Mouse (Mus musculus) spleen, adult 2 months (tissue): ENCODE measurements around the gene Mfap5. TPM values are rescaled to one million over a fixed set of nuclear protein-coding genes. Genes with fewer than 3 reads are reported as not detected.
"Not testable (repeated sequence)": the region's sequence is repeated elsewhere in the genome, so short reads cannot be mapped to it uniquely, and the experiment has no call there.

ENCODE experiments used
- DNase-seq, 2 experiments: peaks; one replicate each; pipeline versions ENCODE4 v3.0.0 to v3.0.0-alpha.2; 2012 to 2021; ENCODE audit warnings: low spot score in 2 of 2, low read depth in 1 of 2
- H3K27ac ChIP-seq: fragments of 200-500 bp; 2 replicates; pipeline ENCODE4 v1.5.1; 2012; ENCODE audit warnings: low read length, inconsistent platforms; ENCODE audit not compliant: insufficient read depth
- H3K27me3 ChIP-seq: fragments of 200-500 bp; 2 replicates; pipeline ENCODE4 v1.6.1; 2012; ENCODE audit warnings: mild to moderate bottlenecking, moderate library complexity, low read length, inconsistent platforms; ENCODE audit not compliant: control insufficient read depth, insufficient read depth
- H3K36me3 ChIP-seq: fragments of 200-500 bp; 2 replicates; pipeline ENCODE4 v1.6.1; 2012; ENCODE audit warnings: mild to moderate bottlenecking, low read length, inconsistent platforms; ENCODE audit not compliant: control insufficient read depth, insufficient read depth
- H3K4me1 ChIP-seq: fragments of 200-500 bp; 2 replicates; pipeline ENCODE4 v1.6.1; 2011; ENCODE audit warnings: inconsistent platforms; ENCODE audit not compliant: control insufficient read depth, insufficient read depth, insufficient read length
- H3K4me3 ChIP-seq: fragments of 200-500 bp; 2 replicates; pipeline ENCODE4 v1.5.1; 2011; ENCODE audit warnings: mild to moderate bottlenecking, inconsistent platforms; ENCODE audit not compliant: insufficient read depth, insufficient read length; ENCODE audit errors: extremely low read depth
- CTCF ChIP-seq: fragments of 200-500 bp; IDR thresholded peaks from 2 replicates; pipeline ENCODE4 v1.5.1; 2011; ENCODE audit warnings: mild to moderate bottlenecking, inconsistent platforms; ENCODE audit not compliant: insufficient read depth, insufficient read length, insufficient replicate concordance; ENCODE audit errors: extremely low read depth
- POLR2A ChIP-seq: fragments of 200-500 bp; IDR thresholded peaks from 2 replicates; pipeline ENCODE4 v1.6.1; 2011; ENCODE audit warnings: low read depth, low read length, inconsistent platforms
- WGBS: fragments of 180-500 bp; shearing (Covaris S2); methylation state at CpG from one replicate; pipeline ENCODE4 v1.1.7; 2018; 5-methylcytosine and 5-hydroxymethylcytosine counted together
- polyA plus RNA-seq: library from polyadenylated mRNA; depleted of rRNA; stranded (reverse); fragments of >200 nt; gene quantifications from 2 replicates; pipeline ENCODE4 v1.2.3, GENCODE M21; 2012

The Mfap5 gene
- polyA plus RNA-seq, 1 experiment, result 11.7 TPM

DNA sequence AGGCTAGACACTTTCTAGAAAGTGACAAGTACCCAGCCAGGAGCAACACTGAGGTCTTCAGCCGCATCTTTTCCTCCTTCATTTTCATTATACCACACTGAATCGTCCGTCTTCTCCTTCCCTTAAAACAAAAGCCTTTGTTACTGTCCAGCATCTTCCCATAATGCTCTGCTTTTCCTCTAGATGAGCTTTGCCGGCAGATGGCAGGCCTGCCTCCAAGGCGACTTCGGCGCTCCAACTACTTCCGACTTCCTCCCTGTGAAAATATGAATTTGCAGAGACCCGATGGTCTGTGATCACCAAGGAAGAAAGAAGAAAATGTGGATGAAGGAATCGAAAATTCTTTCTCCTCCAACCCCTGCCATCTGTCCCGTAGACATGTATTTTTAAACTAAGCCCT lies 22.5 kb downstream of the Mfap5 start:
- H3K4me3 ChIP-seq, result no peak overlapping the region
- no peak for DNase-seq

DNA sequence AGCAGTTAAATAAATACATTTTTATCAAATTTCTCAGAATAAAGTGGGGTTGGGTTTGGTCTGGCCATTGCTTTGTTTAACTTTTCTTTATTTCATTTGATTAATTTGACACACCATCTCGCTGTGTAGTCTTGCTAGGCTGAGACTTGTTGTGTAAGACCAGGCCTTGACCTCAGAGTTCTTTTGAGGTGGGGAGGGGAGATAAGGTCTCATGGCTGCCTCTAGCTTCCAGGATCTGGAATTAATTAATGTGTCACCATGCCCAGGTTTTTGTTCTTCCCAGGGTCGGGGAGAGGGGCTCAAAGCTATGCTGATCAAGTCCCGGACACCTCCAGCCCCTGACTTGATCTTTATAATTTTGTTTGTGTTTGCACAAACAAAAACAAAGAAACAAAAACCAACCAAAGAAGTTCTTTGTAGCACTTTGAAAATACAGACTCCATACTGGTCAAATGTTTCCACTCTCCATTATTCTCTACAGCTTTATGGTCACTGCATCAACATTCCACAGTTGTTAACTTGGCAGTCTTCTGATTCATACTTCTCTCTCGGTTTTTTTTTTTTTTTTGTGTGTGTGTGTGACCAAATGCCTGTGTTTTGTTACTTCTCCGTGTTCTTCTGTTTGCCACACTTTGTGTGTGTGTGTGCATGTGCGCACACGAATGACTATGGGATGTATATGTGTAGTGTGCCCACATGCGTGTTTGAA lies 26.0 kb downstream of the Mfap5 start:
- 0 out of 2 replicates have a peak, but pooled peaks cover 2% of the 10 kb centered on the region for H3K27me3 ChIP-seq
- no peaks in the 10 kb centered on the region for H3K36me3 ChIP-seq
- H3K4me1 ChIP-seq, result peaks cover 4% of the 10 kb centered on the region; the same call in 1 of the 2 replicates
- 85% methylated on average over 8 of the region's 8 CpGs for WGBS
- no peak for DNase-seq
- TF ChIP-seq CTCF (no peak), POLR2A (no peak)
- H3K4me3 ChIP-seq, result no peak overlapping the region
- no peak overlapping the region for H3K27ac ChIP-seq

More for the DNA sequence above, 22.5 kb downstream of the Mfap5 start:
- Histone ChIP-seq H3K27me3 (0 out of 2 replicates have a peak, but pooled peaks cover 2% of the 10 kb centered on the region), H3K36me3 (no peaks in the 10 kb centered on the region), H3K27ac (no peak overlapping the region), H3K4me1 (peaks cover 2% of the 10 kb centered on the region; the same call in 1 of the 2 replicates)
- 80% methylated on average over 11 of the region's 11 CpGs for WGBS
- TF ChIP-seq POLR2A (no peak), CTCF (no peak)

GRCm38 (mm10) chr6:122532883-122533302 lies 27.2 kb downstream of the Mfap5 start:
- no peaks in the 10 kb centered on the region for H3K27me3 ChIP-seq
- no peak overlapping the region for H3K27ac ChIP-seq
- no peak for TF ChIP-seq CTCF
- TF ChIP-seq POLR2A, result no peak
- H3K36me3 ChIP-seq, result no peaks in the 10 kb centered on the region
- WGBS, result 2% methylated on average over 4 of the region's 4 CpGs
- peak; percentile 22 to 28 for DNase-seq
- H3K4me3 ChIP-seq, result peak overlapping the region; percentile 20; the same call in 1 of the 2 replicates
- H3K4me1 ChIP-seq, result peaks cover 4% of the 10 kb centered on the region; the same call in 1 of the 2 replicates

GRCm38 (mm10) chr6:122534032-122534431 lies 28.4 kb downstream of the Mfap5 start:
- Histone ChIP-seq H3K27me3 (no peaks in the 10 kb centered on the region), H3K4me3 (no peak overlapping the region), H3K27ac (no peak overlapping the region), H3K36me3 (no peaks in the 10 kb centered on the region), H3K4me1 (peaks cover 4% of the 10 kb centered on the region; the same call in 1 of the 2 replicates)
- no peak for DNase-seq
- TF ChIP-seq CTCF (no peak), POLR2A (no peak)
- WGBS, result 12% methylated on average over 3 of the region's 3 CpGs

- no peak overlapping the region for H3K4me3 ChIP-seq
- H3K4me1 ChIP-seq, result no peaks in the 10 kb centered on the region
- no peak overlapping the region for H3K27ac ChIP-seq
- WGBS, result 91% methylated on average over 9 of the region's 9 CpGs
- TF ChIP-seq POLR2A (no peak), CTCF (no peak)
- DNase-seq, result no peak
- no peaks in the 10 kb centered on the region for H3K36me3 ChIP-seq
- no peaks in the 10 kb centered on the region for H3K27me3 ChIP-seq
Observed at GRCm38 (mm10) chr6:122539564-122539963, 33.9 kb downstream of the Mfap5 start.

DNA sequence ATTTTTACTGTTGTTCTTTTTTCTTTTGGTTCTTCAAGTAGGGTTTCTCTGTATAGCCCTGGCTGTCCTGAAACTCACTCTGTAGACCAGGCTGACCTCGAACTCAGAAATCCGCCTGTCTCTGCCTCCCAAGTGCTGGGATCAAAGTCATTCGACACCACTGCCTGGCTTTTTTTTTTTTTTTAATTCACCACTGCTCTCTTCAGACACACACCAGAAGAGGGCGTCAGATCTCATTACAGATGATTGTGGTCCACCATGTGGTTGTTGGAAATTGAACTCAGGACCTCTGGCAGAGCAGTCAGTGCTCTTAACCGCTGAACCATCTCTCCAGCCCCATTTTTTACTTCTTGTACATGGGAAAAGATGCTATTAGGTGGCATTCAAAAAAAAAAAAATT lies 36.8 kb downstream of the Mfap5 start:
- not testable (repeated sequence) for DNase-seq, H3K27me3 ChIP-seq, H3K36me3 ChIP-seq, H3K4me1 ChIP-seq, H3K4me3 ChIP-seq, H3K27ac ChIP-seq
- WGBS, result 74% methylated on average over 5 of the region's 5 CpGs

- H3K36me3 ChIP-seq, result no peaks in the 10 kb centered on the region
- 87% methylated on average over 5 of the region's 5 CpGs for WGBS
- H3K4me3 ChIP-seq, result no peak overlapping the region
- DNase-seq, result no peak
- no peaks in the 10 kb centered on the region for H3K4me1 ChIP-seq
- H3K27ac ChIP-seq, result no peak overlapping the region
- TF ChIP-seq CTCF, result no peak
- no peak for TF ChIP-seq POLR2A
- no peaks in the 10 kb centered on the region for H3K27me3 ChIP-seq
Observed at GRCm38 (mm10) chr6:122543574-122543973, 37.9 kb downstream of the Mfap5 start.
